Mouse (Mus musculus): ENCODE measurements around the gene Ankzf1.

Gene Ankzf1

GRCm38 (mm10) chr1:75191622-75192402 is at the start of gene Ankzf1, which contains the start of gene Atg9a:
Gene Ankzf1, plus strand, starts transcription at chr1:75192151.
Gene Atg9a, minus strand, starts transcription at chr1:75192196.
- peak; percentile 96 for DNase-seq (ENCODE audit: low spot score)

GRCm38 (mm10) chr1:75142301-75143261 is 49.4 kb upstream of the Ankzf1 start, which contains the start of the genes Cnppd1 and Retreg2:
Gene Cnppd1, minus strand, starts transcription at chr1:75142711.
Gene Retreg2, plus strand, starts transcription at chr1:75142778.
- DNase-seq (ENCODE audit: low spot score): peak; percentile 98

GRCm38 (mm10) chr1:75145589-75145988 is 46.4 kb upstream of the Ankzf1 start:
- DNase-seq (ENCODE audit: low spot score): no peak

GRCm38 (mm10) chr1:75147411-75148135 is 44.4 kb upstream of the Ankzf1 start:
- no peak for DNase-seq (ENCODE audit: low spot score)

- no peak for DNase-seq (ENCODE audit: low spot score)
These were observed 43.2 kb upstream of the Ankzf1 start for GRCm38 (mm10) chr1:75148727-75149126.

- no peak for DNase-seq (ENCODE audit: low spot score)
These were observed 36.1 kb upstream of the Ankzf1 start for GRCm38 (mm10) chr1:75155837-75156236.

- DNase-seq (ENCODE audit: low spot score): no peak
These were observed 33.0 kb upstream of the Ankzf1 start for GRCm38 (mm10) chr1:75158990-75159389.

- DNase-seq (ENCODE audit: low spot score): no peak
These were observed 32.3 kb upstream of the Ankzf1 start for GRCm38 (mm10) chr1:75159540-75160255.

GRCm38 (mm10) chr1:75160256-75160617 is 31.7 kb upstream of the Ankzf1 start:
- DNase-seq (ENCODE audit: low spot score): no peak

- no peak for DNase-seq (ENCODE audit: low spot score)
These were observed 23.9 kb upstream of the Ankzf1 start for GRCm38 (mm10) chr1:75168093-75168471.

- DNase-seq (ENCODE audit: low spot score): peak; percentile 93
These were observed 23.2 kb upstream of the Ankzf1 start, which contains the start of gene Zfand2b for GRCm38 (mm10) chr1:75168472-75169464. Gene Zfand2b, plus strand, starts transcription at chr1:75168646.

- peak; percentile 13 for DNase-seq (ENCODE audit: low spot score)
These were observed 12.4 kb upstream of the Ankzf1 start for GRCm38 (mm10) chr1:75179334-75180104.

- DNase-seq (ENCODE audit: low spot score): peak; percentile 95
These were observed 11.8 kb upstream of the Ankzf1 start, which contains the start of gene Abcb6 for GRCm38 (mm10) chr1:75180105-75180590. Gene Abcb6, minus strand, starts transcription at chr1:75180392.

- DNase-seq (ENCODE audit: low spot score): no peak
These were observed 11.2 kb upstream of the Ankzf1 start for GRCm38 (mm10) chr1:75180741-75181140.

- DNase-seq (ENCODE audit: low spot score): no peak
These were observed 10.5 kb upstream of the Ankzf1 start for GRCm38 (mm10) chr1:75181377-75181870.

GRCm38 (mm10) chr1:75182160-75182559 is 9.8 kb upstream of the Ankzf1 start:
- DNase-seq (ENCODE audit: low spot score): no peak

GRCm38 (mm10) chr1:75185495-75185894 is 6.5 kb upstream of the Ankzf1 start:
- no peak for DNase-seq (ENCODE audit: low spot score)

- no peak for DNase-seq (ENCODE audit: low spot score)
These were observed 4.8 kb upstream of the Ankzf1 start for GRCm38 (mm10) chr1:75187126-75187525.

Data from retina, embryonic 14.5 days (tissue).